Mouse (Mus musculus) forebrain, postnatal 0 days (tissue): ENCODE results near the gene Ccdc171. TPM values are rescaled to one million over a fixed set of nuclear protein-coding genes. Genes with fewer than 3 reads are reported as not detected.
A peak's percentile ranks its signal among the peaks of the same experiment; 100 is the strongest.

ENCODE experiments used
- ATAC-seq: fragments of 200-750 bp; cut with Nextera tagmentation; 2 replicates; pipeline ENCODE4 v1.8.0; 2017; ENCODE audit warnings: mild to moderate bottlenecking, moderate library complexity
- DNase-seq: peaks from one replicate; pipeline ENCODE4 v3.0.0-alpha.2; 2015
- H3K27ac ChIP-seq: fragments of 300-500 bp; sonication (generic); 2 replicates; pipeline ENCODE4 v1.5.1; 2014; ENCODE audit warnings: low read depth, mild to moderate bottlenecking, antibody characterized with exemption, low read length, moderate library complexity, mixed read lengths
- H3K27me3 ChIP-seq: fragments of 300-500 bp; sonication (generic); 2 replicates; pipeline ENCODE4 v1.6.1; 2014; ENCODE audit warnings: mild to moderate bottlenecking, low read length, mixed read lengths; ENCODE audit not compliant: insufficient read depth
- H3K36me3 ChIP-seq: fragments of 300-500 bp; sonication (generic); 2 replicates; pipeline ENCODE4 v1.6.1; 2014; ENCODE audit warnings: mild to moderate bottlenecking, moderate library complexity; ENCODE audit not compliant: insufficient read depth
- H3K4me1 ChIP-seq: fragments of 300-500 bp; sonication (generic); 2 replicates; pipeline ENCODE4 v1.6.1; 2014; ENCODE audit warnings: antibody characterized with exemption; ENCODE audit not compliant: insufficient read depth
- H3K4me2 ChIP-seq: fragments of 300-500 bp; sonication (generic); 2 replicates; pipeline ENCODE4 v1.6.1; 2014; ENCODE audit warnings: low read depth, mild to moderate bottlenecking, moderate library complexity
- H3K4me3 ChIP-seq: fragments of 300-500 bp; sonication (generic); 2 replicates; pipeline ENCODE4 v1.5.1; 2014; ENCODE audit warnings: low read depth, low read length, mixed read lengths
- H3K9ac ChIP-seq: fragments of 300-500 bp; sonication (generic); 2 replicates; pipeline ENCODE4 v1.6.1; 2014; ENCODE audit warnings: mild to moderate bottlenecking
- H3K9me3 ChIP-seq: fragments of 300-500 bp; sonication (generic); 2 replicates; pipeline ENCODE4 v1.6.1; 2016; ENCODE audit warnings: low read length
- CTCF ChIP-seq: sonication (generic); IDR thresholded peaks from 2 replicates; pipeline ENCODE4 v1.5.1; 2016; ENCODE audit warnings: antibody characterized with exemption, control low read depth, low read depth
- WGBS: fragments of 180-500 bp; shearing (Covaris S2); extraction: QIAGEN DNeasy Blood & Tissue Kit; methylation state at CpG from one replicate; pipeline ENCODE4 v1.1.7; 2014; 5-methylcytosine and 5-hydroxymethylcytosine counted together
- polyA plus RNA-seq: library from polyadenylated mRNA; unstranded; fragments of >200 nt; fragmentation: Nextera tagmentation; extraction: Ambion mirVana; gene quantifications from 2 replicates; pipeline ENCODE4 v1.2.1, GENCODE M21; 2015
- total RNA-seq: library from RNA; depleted of rRNA; stranded (reverse); fragments of >200 nt; gene quantifications from 2 replicates; pipeline ENCODE4 v1.2.3, GENCODE M21; 2014

Gene Ccdc171
- total and polyA plus RNA-seq, 2 experiments from 2014 or later: 2.9 to 4.6 TPM

DNA sequence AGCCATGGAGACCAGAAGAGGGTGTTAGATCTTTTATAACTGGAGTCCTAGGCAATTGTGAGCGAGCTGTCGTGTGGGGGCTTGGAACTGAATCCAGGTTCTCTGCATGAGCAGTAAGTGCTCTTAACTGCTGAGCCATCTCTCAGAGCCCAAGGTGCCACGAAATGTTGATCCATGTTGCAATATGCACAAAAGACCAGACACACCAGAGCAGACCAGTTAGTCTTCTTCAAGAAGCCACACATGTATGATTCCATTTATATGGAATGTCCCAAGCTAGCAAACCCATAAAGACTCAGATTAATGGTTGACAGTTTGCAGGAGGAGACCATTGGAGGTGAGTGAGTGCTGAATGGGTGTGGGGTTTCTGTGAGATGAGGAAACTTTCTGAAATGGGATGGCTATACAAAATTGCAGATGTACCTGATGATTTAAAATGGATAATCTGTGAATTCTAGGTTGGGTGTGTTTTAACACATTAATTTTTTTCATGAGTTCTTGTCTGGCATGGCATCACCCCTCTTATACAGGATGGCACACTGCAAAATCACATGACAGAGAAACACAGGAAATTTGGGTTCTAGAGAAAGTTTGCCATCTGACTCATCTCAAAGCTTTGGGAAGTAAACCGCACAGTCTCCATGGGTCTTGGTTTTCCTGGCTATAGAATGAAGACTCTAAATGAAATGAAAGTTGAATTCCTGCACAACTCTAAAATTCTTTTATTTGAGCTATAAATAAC is 304.5 kb downstream of the Ccdc171 start:
- TF ChIP-seq CTCF: no peak

DNA sequence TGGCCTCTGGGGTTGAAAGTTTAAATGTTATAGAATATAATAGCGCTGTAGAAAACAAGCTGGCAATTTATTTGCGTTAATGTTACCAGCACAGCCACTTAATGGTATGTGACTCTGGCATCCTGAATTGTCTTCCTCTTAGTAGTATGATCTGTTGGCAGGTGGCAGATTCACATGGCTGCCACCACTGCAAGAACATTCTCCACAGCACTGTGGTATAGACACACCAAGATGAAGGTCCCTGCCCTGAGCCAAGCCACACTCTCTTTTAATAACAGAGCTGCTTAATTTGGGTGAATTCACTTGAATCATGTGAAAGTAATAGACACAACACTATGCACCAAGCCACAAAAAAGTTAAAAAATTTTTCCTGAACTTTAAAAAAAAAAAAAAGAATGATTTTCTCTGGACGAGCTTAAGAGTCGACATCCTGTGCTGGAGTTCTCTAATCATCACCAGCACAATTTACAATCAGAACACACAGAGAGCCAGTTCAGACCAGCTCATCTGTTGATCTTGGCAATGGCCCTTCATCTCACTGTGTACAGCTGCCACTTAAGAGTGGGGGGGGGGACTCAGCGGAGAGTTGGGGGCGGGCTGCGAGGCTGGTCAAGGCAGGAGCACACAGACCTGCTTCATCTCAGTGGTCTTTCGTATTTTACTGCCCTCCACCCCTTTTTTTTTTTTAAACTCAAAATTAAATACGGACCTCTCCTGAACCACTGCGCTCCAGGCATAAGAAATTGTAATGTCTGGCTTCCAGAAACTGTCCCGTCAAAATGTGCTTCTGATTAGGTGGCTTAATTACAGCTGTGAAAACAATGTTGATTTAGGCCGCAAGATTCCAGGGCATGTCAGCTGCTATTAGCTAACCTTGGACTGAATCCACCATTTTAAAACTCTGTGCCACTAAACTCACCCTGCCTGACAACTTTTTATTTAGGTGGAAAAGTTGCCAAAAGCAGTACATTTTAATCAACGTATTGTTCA is 305.8 kb downstream of the Ccdc171 start:
- no peaks in the 10 kb centered on the region for H3K36me3 ChIP-seq
- peak; percentile 78 for ATAC-seq
- no peak overlapping the region for H3K9ac ChIP-seq
- TF ChIP-seq CTCF: no peak
- H3K9me3 ChIP-seq: no peaks in the 10 kb centered on the region
- peak; percentile 5 for DNase-seq
- H3K27me3 ChIP-seq: no peaks in the 10 kb centered on the region
- no peak overlapping the region for H3K27ac ChIP-seq
- H3K4me3 ChIP-seq: no peak overlapping the region
- 32% methylated on average over 13 of the region's 13 CpGs for WGBS
- no peaks in the 10 kb centered on the region for H3K4me1 ChIP-seq
- no peak overlapping the region for H3K4me2 ChIP-seq

More for the DNA sequence above, 304.5 kb downstream of the Ccdc171 start:
- H3K9ac ChIP-seq: no peak overlapping the region
- no peak for ATAC-seq
- H3K36me3 ChIP-seq: no peaks in the 10 kb centered on the region
- no peak overlapping the region for H3K4me3 ChIP-seq
- no peak for DNase-seq
- no peaks in the 10 kb centered on the region for H3K27me3 ChIP-seq
- no peak overlapping the region for H3K4me2 ChIP-seq
- 83% methylated on average over 4 of the region's 4 CpGs for WGBS
- no peaks in the 10 kb centered on the region for H3K9me3 ChIP-seq
- H3K4me1 ChIP-seq: no peaks in the 10 kb centered on the region
- H3K27ac ChIP-seq: no peak overlapping the region

DNA sequence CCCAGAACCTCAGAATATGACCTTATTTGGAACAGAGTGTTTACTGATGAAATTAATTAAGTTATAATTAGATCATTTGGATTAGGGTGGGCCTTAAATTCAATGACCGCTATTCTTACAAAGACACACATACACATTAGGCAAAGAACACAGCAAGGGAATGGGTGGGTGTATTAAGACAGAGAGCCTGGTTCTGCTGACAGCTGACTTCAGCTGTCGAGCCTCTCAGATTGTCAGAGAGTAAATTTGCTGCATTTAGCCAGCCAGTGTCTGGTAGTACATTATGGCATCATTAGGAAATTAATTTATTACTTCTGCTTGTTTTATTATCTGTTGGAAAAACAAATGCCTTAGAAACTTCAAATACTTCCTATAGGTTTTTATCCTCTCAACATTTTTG is 313.7 kb downstream of the Ccdc171 start:
- WGBS: 42% methylated on average over 2 of the region's 2 CpGs
- ATAC-seq: no peak

DNA sequence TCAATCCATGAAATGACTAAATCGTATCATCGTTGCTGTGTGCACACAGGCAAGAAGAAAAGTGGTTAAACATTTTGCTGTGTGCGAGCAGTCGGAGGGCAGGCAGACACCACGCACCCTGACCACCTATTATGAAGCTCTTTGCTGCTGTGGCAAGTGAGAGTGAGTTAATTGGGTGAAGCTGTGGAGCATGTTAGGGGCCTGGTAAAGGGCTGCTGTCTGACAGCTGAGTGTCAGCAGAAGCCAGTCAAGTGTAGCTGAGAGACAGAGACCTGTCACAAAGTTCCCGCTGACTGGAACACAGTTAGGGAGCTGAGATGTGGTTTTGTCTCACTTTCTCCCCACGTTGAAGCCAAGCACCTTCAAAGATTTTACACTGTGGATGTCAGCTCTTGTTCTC is 321.0 kb downstream of the Ccdc171 start:
- no peak for TF ChIP-seq CTCF
- H3K4me1 ChIP-seq: no peaks in the 10 kb centered on the region
- no peak overlapping the region for H3K4me2 ChIP-seq
- DNase-seq (no peak), ATAC-seq (no peak)
- no peaks in the 10 kb centered on the region for H3K9me3 ChIP-seq
- H3K4me3 ChIP-seq: no peak overlapping the region
- H3K9ac ChIP-seq: no peak overlapping the region
- no peaks in the 10 kb centered on the region for H3K36me3 ChIP-seq
- no peak overlapping the region for H3K27ac ChIP-seq
- 54% methylated on average over 7 of the region's 7 CpGs for WGBS
- H3K27me3 ChIP-seq: no peaks in the 10 kb centered on the region

More for the DNA sequence above, 313.7 kb downstream of the Ccdc171 start:
- H3K4me2 ChIP-seq: no peak overlapping the region
- no peaks in the 10 kb centered on the region for H3K9me3 ChIP-seq
- H3K4me3 ChIP-seq: no peak overlapping the region
- TF ChIP-seq CTCF: no peak
- no peak for DNase-seq
- H3K27me3 ChIP-seq: no peaks in the 10 kb centered on the region
- no peaks in the 10 kb centered on the region for H3K4me1 ChIP-seq
- H3K36me3 ChIP-seq: no peaks in the 10 kb centered on the region
- H3K27ac ChIP-seq: no peak overlapping the region
- H3K9ac ChIP-seq: no peak overlapping the region

DNA sequence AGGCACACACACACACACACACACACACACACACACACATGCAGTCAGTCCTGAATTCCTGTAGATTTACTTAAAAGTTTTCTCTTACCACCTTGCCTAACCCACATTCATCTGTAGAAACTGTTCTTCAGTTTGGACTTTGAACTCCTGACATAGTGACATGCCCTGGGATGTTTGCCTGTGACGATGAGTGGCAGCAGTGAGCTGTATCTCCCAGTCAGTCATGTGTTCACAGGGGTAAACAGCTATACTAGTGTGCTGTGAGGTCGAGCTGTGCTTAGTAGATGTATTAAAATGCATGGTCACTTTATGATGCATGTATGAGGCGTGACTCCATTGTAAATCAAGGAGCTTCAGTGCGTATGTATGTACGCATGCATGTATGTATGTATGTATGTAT is 328.5 kb downstream of the Ccdc171 start:
- no peak for TF ChIP-seq CTCF
- 92% methylated on average over 5 of the region's 5 CpGs for WGBS
- H3K9me3 ChIP-seq: no peaks in the 10 kb centered on the region

DNA sequence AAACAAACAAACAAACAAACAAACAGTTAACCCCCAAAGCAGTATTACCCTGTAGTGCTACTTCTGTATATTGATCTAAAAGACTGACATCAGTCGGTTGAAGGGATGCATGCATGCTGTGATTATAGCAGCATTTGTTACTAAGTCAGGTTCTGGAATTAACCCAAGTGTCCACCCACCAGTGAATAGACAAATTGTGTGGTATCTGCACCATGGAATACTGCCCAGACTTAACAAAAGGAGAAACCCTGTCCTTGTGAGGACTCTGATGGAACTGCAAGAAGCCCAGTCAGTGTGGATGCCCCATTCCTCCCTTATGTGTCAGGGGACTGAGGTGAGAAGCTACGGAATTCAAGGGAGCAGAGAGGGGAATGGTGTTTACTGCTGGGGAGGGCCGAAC is 336.4 kb downstream of the Ccdc171 start:
- Histone ChIP-seq H3K4me2 (no peak overlapping the region), H3K4me3 (no peak overlapping the region), H3K27me3 (no peaks in the 10 kb centered on the region), H3K9ac (no peak overlapping the region), H3K9me3 (no peaks in the 10 kb centered on the region), H3K27ac (no peak overlapping the region), H3K36me3 (no peaks in the 10 kb centered on the region), H3K4me1 (0 out of 2 replicates have a peak, but pooled peaks cover 5% of the 10 kb centered on the region)
- 47% methylated on average over 3 of the region's 3 CpGs for WGBS
- ATAC-seq (no peak; the same call in 1 of the 2 replicates), DNase-seq (peak; percentile 10)
- no peak for TF ChIP-seq CTCF

More for the DNA sequence above, 328.5 kb downstream of the Ccdc171 start:
- Histone ChIP-seq H3K4me1 (no peaks in the 10 kb centered on the region), H3K4me3 (no peak overlapping the region), H3K4me2 (no peak overlapping the region), H3K9ac (no peak overlapping the region), H3K36me3 (no peaks in the 10 kb centered on the region), H3K27ac (no peak overlapping the region), H3K27me3 (no peaks in the 10 kb centered on the region)
- no peak for DNase-seq
- ATAC-seq: no peak
